Mouse (Mus musculus): ENCODE data around the gene Fkbp8.

GRCm38 (mm10) chr8:70504291-70504716 is 23.2 kb upstream of the Fkbp8 start:
- no peak for TF ChIP-seq TAL1 (IDR thresholded peaks at IDR 0.05; ENCODE audit: low read length)
- no peak for TF ChIP-seq GATA1 (IDR thresholded peaks at IDR 0.05; ENCODE audit: low read length)
